ENCODE assay signal across 27 mouse cellular contexts in genomic region chr11:20981588-20981987, GRCm38 (mm10).
DNase-seq lines count a peak whose midpoint lies in the region; ATAC-seq lines count a peak whose summit lies in the region.
"Had no signal": no experiment of that assay in that cellular context is flagged by ENCODE, and none has a peak within 500 bp of the region (broad histone marks: within the 10 kb centered on the region; RNA-seq: fewer than 3 reads in every experiment).

No protein-coding gene starts in this region.

- H3K27ac ChIP-seq in forebrain, embryonic 13.5 days, result no peak overlapping the region
- H3K27ac ChIP-seq in forebrain, embryonic 14.5 days (ENCODE audit: low read depth, low read length), result no peak overlapping the region
- H3K27ac ChIP-seq: embryonic facial prominence, embryonic 12.5 days; embryonic facial prominence, embryonic 15.5 days; heart, embryonic 15.5 days; hindbrain, embryonic 12.5 days; hindbrain, embryonic 15.5 days had no signal

- peak; percentile 85 for ATAC-seq in common myeloid progenitor, adult 5-6 weeks (replicated peaks; ENCODE audit: low read depth, poor library complexity, severe bottlenecking)
- peak; percentile 35; the same call in 1 of the 2 replicates for ATAC-seq in megakaryocyte, adult 5-6 weeks (ENCODE audit: poor library complexity, severe bottlenecking)
- no peak for ATAC-seq in forebrain, embryonic 13.5 days
- ATAC-seq in forebrain, embryonic 14.5 days, result no peak
- ATAC-seq: activated CD4-positive, CD25-positive, alpha-beta regulatory T cell, adult 4 months; CD4-positive, CD25-positive, alpha-beta regulatory T cell, adult 4 months; forebrain, embryonic 16.5 days had no signal

- H3K4me3 ChIP-seq in forebrain, embryonic 13.5 days, result no peak overlapping the region
- no peak overlapping the region for H3K4me3 ChIP-seq in forebrain, embryonic 14.5 days (ENCODE audit: low read depth, low read length)
- H3K4me3 ChIP-seq: embryonic facial prominence, embryonic 12.5 days; embryonic facial prominence, embryonic 15.5 days; heart, embryonic 12.5 days; heart, embryonic 15.5 days; hindbrain, embryonic 12.5 days; hindbrain, embryonic 15.5 days had no signal

- H3K4me2 ChIP-seq in forebrain, embryonic 13.5 days, result no peak overlapping the region
- H3K4me2 ChIP-seq in forebrain, embryonic 14.5 days (ENCODE audit: low read length), result no peak overlapping the region
- H3K4me2 ChIP-seq: embryonic facial prominence, embryonic 12.5 days; embryonic facial prominence, embryonic 15.5 days; heart, embryonic 12.5 days; heart, embryonic 15.5 days; hindbrain, embryonic 12.5 days; hindbrain, embryonic 15.5 days had no signal

- intact Hi-C loops in heart, postnatal 10 days (cut with DNase I), result no loop called here

- no peaks in the 10 kb centered on the region for H3K27me3 ChIP-seq in forebrain, embryonic 13.5 days
- H3K27me3 ChIP-seq in forebrain, embryonic 14.5 days (replicated peaks; ENCODE audit: control insufficient read depth, insufficient read depth, low read length), result no peaks in the 10 kb centered on the region
- H3K27me3 ChIP-seq: embryonic facial prominence, embryonic 12.5 days; embryonic facial prominence, embryonic 15.5 days; heart, embryonic 12.5 days; heart, embryonic 15.5 days; hindbrain, embryonic 12.5 days; hindbrain, embryonic 15.5 days had no signal

- H3K4me1 ChIP-seq in forebrain, embryonic 13.5 days, result 0 out of 2 replicates have a peak, but pooled peaks cover 5% of the 10 kb centered on the region
- H3K4me1 ChIP-seq in forebrain, embryonic 14.5 days (ENCODE audit: control insufficient read depth, insufficient read depth, low read length), result no peaks in the 10 kb centered on the region
- H3K4me1 ChIP-seq: embryonic facial prominence, embryonic 12.5 days; embryonic facial prominence, embryonic 15.5 days; hindbrain, embryonic 12.5 days had no signal

- DNase-seq in heart, adult 11 months, result peak; percentile 34
- DNase-seq in heart, postnatal 10 days, result no peak
- DNase-seq in 416B (ENCODE audit: low read depth) (peak; percentile 14), adipocyte (ENCODE audit: low spot score) (no peak)
- DNase-seq in forebrain, embryonic 14.5 days (ENCODE audit: low spot score), result no peak
- DNase-seq: adrenal gland, postnatal 10 days; adrenal gland, postnatal 36 days; cerebellum, adult 18-20 months; cerebellum, adult 9-10 months; cerebellum, postnatal 14 days; gastrocnemius, postnatal 10 days; gastrocnemius, postnatal 36 days; heart, adult 18-20 months; heart, postnatal 14 days; heart, postnatal 4 days had no signal

- no peaks in the 10 kb centered on the region for H3K9me3 ChIP-seq in forebrain, embryonic 13.5 days (replicated peaks)
- H3K9me3 ChIP-seq in forebrain, embryonic 14.5 days (replicated peaks; ENCODE audit: control insufficient read depth, low read length), result no peaks in the 10 kb centered on the region
- H3K9me3 ChIP-seq: embryonic facial prominence, embryonic 12.5 days; embryonic facial prominence, embryonic 15.5 days; heart, embryonic 12.5 days; heart, embryonic 15.5 days; hindbrain, embryonic 12.5 days; hindbrain, embryonic 15.5 days had no signal

- H3K9ac ChIP-seq in forebrain, embryonic 13.5 days, result no peak overlapping the region
- no peak overlapping the region for H3K9ac ChIP-seq in forebrain, embryonic 14.5 days (ENCODE audit: low read length)
- H3K9ac ChIP-seq: embryonic facial prominence, embryonic 12.5 days; embryonic facial prominence, embryonic 15.5 days; heart, embryonic 12.5 days; heart, embryonic 15.5 days; hindbrain, embryonic 12.5 days; hindbrain, embryonic 15.5 days had no signal

- 90% methylated on average over 2 of the region's 2 CpGs for WGBS in forebrain, embryonic 13.5 days
- WGBS in forebrain, embryonic 14.5 days, result 92% methylated on average over 2 of the region's 2 CpGs

- no peaks in the 10 kb centered on the region for H3K36me3 ChIP-seq in forebrain, embryonic 13.5 days (ENCODE audit: poor library complexity, severe bottlenecking)
- H3K36me3 ChIP-seq in forebrain, embryonic 14.5 days (ENCODE audit: control insufficient read depth, insufficient read depth, low read length), result no peaks in the 10 kb centered on the region
- H3K36me3 ChIP-seq: embryonic facial prominence, embryonic 12.5 days; embryonic facial prominence, embryonic 15.5 days; heart, embryonic 12.5 days; heart, embryonic 15.5 days; hindbrain, embryonic 12.5 days; hindbrain, embryonic 15.5 days had no signal

Comparison
In these comparisons a context has a peak if more than half of its experiments do, and no peak if none do; other contexts are left out.
1. DNase-seq: peak in heart, adult 11 months (single experiment) and 416B (single experiment); none in heart, postnatal 10 days (0 of 2), adipocyte (single experiment) and forebrain, embryonic 14.5 days (single experiment).
2. ATAC-seq: peak in common myeloid progenitor, adult 5-6 weeks (single experiment) and megakaryocyte, adult 5-6 weeks (single experiment); none in forebrain, embryonic 13.5 days (single experiment) and forebrain, embryonic 14.5 days (single experiment).